In genomic region chr19:43453025-43453424, GRCm38 (mm10) we compare ENCODE assay signal across 19 mouse cellular contexts. TPM values are rescaled to one million over a fixed set of nuclear protein-coding genes. Genes with fewer than 3 reads are reported as not detected.
DNase-seq lines count a peak whose midpoint lies in the region; ATAC-seq lines count a peak whose summit lies in the region.
"Had no signal": no experiment of that assay in that cellular context is flagged by ENCODE, and none has a peak within 500 bp of the region (broad histone marks: within the 10 kb centered on the region; RNA-seq: fewer than 3 reads in every experiment).

No protein-coding gene starts in this region.

- H3K9ac ChIP-seq in liver, embryonic 11.5 days (ENCODE audit: low read depth, low read length) = no peak overlapping the region
- H3K9ac ChIP-seq: embryonic facial prominence, embryonic 15.5 days; heart, embryonic 13.5 days; hindbrain, embryonic 15.5 days had no signal

- peak; percentile 48 for DNase-seq in heart, adult 11 months
- DNase-seq in heart, adult 8-10 months (ENCODE audit: low spot score) = no peak
- peak; percentile 16 for DNase-seq in MEL-GATA-1-ER (ENCODE audit: extremely low read depth, low read depth)
- no peak for DNase-seq in liver, embryonic 11.5 days (ENCODE audit: low spot score)
- no peak for DNase-seq in urinary bladder, postnatal 25 days (ENCODE audit: low spot score)
- no peak for DNase-seq in cerebellum, adult 18-20 months
- no peak for DNase-seq in kidney, adult 8-10 months
- DNase-seq: adrenal gland, adult 8-10 months; cerebellum, postnatal 25 days; heart, postnatal 36 days; kidney, adult 11 months; kidney, postnatal 10 days had no signal

- peak; percentile 96 for ATAC-seq in liver, embryonic 11.5 days (replicated peaks; ENCODE audit: low FRiP score)
- ATAC-seq in megakaryocyte, adult 5-6 weeks (ENCODE audit: poor library complexity, severe bottlenecking) = peak; percentile 45; the same call in 1 of the 2 replicates
- ATAC-seq: CD4-positive, CD25-positive, alpha-beta regulatory T cell, adult 4 months; lung, postnatal 0 days had no signal

- WGBS in liver, embryonic 11.5 days = 37% methylated on average over 4 of the region's 4 CpGs

- H3K27ac ChIP-seq in liver, embryonic 11.5 days (ENCODE audit: low read depth, low read length) = peak overlapping the region; percentile 45; the same call in 1 of the 2 replicates
- H3K27ac ChIP-seq: embryonic facial prominence, embryonic 15.5 days; forebrain, embryonic 10.5 days; heart, embryonic 13.5 days; hindbrain, embryonic 15.5 days had no signal

- H3K9me3 ChIP-seq in liver, embryonic 11.5 days (ENCODE audit: control insufficient read depth, low read length) = no peaks in the 10 kb centered on the region
- H3K9me3 ChIP-seq: embryonic facial prominence, embryonic 15.5 days; forebrain, embryonic 10.5 days; heart, embryonic 13.5 days; hindbrain, embryonic 15.5 days had no signal

- no peaks in the 10 kb centered on the region for H3K4me1 ChIP-seq in liver, embryonic 11.5 days (replicated peaks; ENCODE audit: control insufficient read depth, insufficient read depth, low read length)
- H3K4me1 ChIP-seq: forebrain, embryonic 10.5 days; heart, embryonic 13.5 days; hindbrain, embryonic 15.5 days had no signal

- H3K4me3 ChIP-seq in liver, embryonic 11.5 days (ENCODE audit: low read depth, low read length) = no peak overlapping the region
- H3K4me3 ChIP-seq: embryonic facial prominence, embryonic 15.5 days; forebrain, embryonic 10.5 days; heart, embryonic 13.5 days; hindbrain, embryonic 15.5 days had no signal

- H3K4me2 ChIP-seq in liver, embryonic 11.5 days = no peak overlapping the region
- H3K4me2 ChIP-seq: embryonic facial prominence, embryonic 15.5 days; heart, embryonic 13.5 days; hindbrain, embryonic 15.5 days had no signal

- no peaks in the 10 kb centered on the region; the same call in 1 of the 2 replicates for H3K27me3 ChIP-seq in liver, embryonic 11.5 days (replicated peaks; ENCODE audit: control insufficient read depth, insufficient read depth, low read length)
- H3K27me3 ChIP-seq: embryonic facial prominence, embryonic 15.5 days; hindbrain, embryonic 15.5 days had no signal

- no peaks in the 10 kb centered on the region for H3K36me3 ChIP-seq in liver, embryonic 11.5 days (ENCODE audit: control insufficient read depth, insufficient read depth, low read length)
- H3K36me3 ChIP-seq: embryonic facial prominence, embryonic 15.5 days; forebrain, embryonic 10.5 days; heart, embryonic 13.5 days; hindbrain, embryonic 15.5 days had no signal

RNA-seq across cellular contexts. Expression of gene Cnnm1, which starts 12.8 kb away (rescaled TPM):
- total RNA-seq in heart, adult 8-10 months (2022) = under 1 TPM in 3 of 4 experiments, not detected in 1; 0.11 to 0.38 (median 0.22) TPM
- polyA plus RNA-seq in liver, embryonic 11.5 days (2014; fragmentation: Nextera tagmentation; extraction: Ambion mirVana) = 0.21 and 0.23 TPM in 2 replicates
- total RNA-seq in megakaryocyte, adult 5-6 weeks (2015) = 0.02 and 0.05 TPM in 2 replicates
- not detected in 2 replicates for total RNA-seq in megakaryocyte, adult 5-6 weeks (2017)
- total RNA-seq: heart, postnatal 36 days had no signal
- polyA plus RNA-seq: CD4-positive, CD25-positive, alpha-beta regulatory T cell, adult 4 months had no signal

Comparison
In these comparisons a context has a peak if more than half of its experiments do, and no peak if none do; other contexts are left out.
1. DNase-seq: peak in heart, adult 11 months (single experiment) and MEL-GATA-1-ER (single experiment); none in heart, adult 8-10 months (single experiment), liver, embryonic 11.5 days (single experiment), urinary bladder, postnatal 25 days (single experiment), cerebellum, adult 18-20 months (0 of 2) and kidney, adult 8-10 months (0 of 2).